Mouse (Mus musculus): ENCODE measurements around the gene Tfpt.

GRCm38 (mm10) chr7:3645488-3646025, 15.8 kb upstream of the Tfpt start:
- TF ChIP-seq CTCF (conservative IDR thresholded peaks at IDR 0.05; ENCODE audit: low read length): no peak
- no peak for TF ChIP-seq POU5F1 (IDR thresholded peaks at IDR 0.05; ENCODE audit: borderline replicate concordance, low read length)
